Mouse (Mus musculus): ENCODE measurements at regions not wholly inside any gene's neighbourhood (a gene's known extent, or its start where the extent isn't known, plus 50 kb on each side); places are given as distances from the start of the nearest gene placed in this dataset.

DNA sequence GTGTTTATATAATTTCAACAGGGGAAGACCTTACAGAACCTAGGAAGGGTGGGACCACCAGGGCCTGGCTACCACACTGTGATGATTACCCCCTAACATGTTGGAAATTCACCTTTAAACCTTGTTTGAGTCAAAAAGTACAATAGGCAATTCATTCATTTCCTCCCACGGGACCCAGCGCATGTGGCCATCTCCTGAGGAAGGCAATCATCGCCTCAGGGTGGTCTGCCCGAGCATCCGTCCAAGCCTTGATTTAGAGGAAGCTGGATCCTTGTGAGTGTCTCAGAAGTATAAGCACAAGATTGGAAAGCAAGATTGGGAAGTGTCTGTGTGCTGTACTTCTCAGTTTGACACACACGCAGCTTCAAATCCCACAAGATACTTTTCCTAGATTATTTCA, 360.9 kb upstream of the Actbl2 start:
- Histone ChIP-seq H3K27ac (ENCODE audit: low read depth, low read length) (no peak overlapping the region), H3K36me3 (ENCODE audit: control insufficient read depth, insufficient read depth, low read length) (no peaks in the 10 kb centered on the region), H3K9ac (ENCODE audit: low read length) (no peak overlapping the region), H3K4me2 (no peak overlapping the region), H3K4me1 (ENCODE audit: control insufficient read depth, insufficient read depth, low read length) (peaks cover 3% of the 10 kb centered on the region; the same call in 1 of the 2 replicates), H3K4me3 (ENCODE audit: low read depth, low read length) (no peak overlapping the region), H3K27me3 (ENCODE audit: control insufficient read depth, insufficient read depth, low read length) (no peaks in the 10 kb centered on the region), H3K9me3 (ENCODE audit: control insufficient read depth, low read length) (no peaks in the 10 kb centered on the region)
- ATAC-seq (ENCODE audit: low FRiP score) (no peak), DNase-seq (ENCODE audit: low spot score, missing footprints) (no peak)
- WGBS: 85% methylated on average over 6 of the region's 6 CpGs

DNA sequence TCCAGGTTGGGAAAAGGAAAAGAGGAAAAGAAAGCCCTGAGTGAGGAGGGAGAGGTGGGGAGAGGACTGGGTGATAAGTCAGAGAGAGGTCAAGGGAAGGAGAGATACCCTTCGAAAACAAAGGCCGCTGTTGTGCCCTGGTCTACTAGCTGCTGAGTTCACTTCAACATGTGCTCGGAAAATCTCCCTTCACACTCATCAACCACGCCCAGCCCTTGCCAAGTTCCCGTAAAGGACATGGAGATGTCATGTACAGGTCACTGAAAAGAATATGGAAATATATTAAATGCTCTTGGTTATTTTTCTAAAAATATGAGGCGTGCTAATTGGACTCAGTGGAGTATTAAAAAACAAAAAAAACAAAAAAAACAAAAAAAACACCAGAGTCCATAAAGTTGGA, 359.5 kb upstream of the Actbl2 start:
- no peak overlapping the region for H3K4me3 ChIP-seq (ENCODE audit: low read depth, low read length)
- H3K36me3 ChIP-seq (ENCODE audit: control insufficient read depth, insufficient read depth, low read length): no peaks in the 10 kb centered on the region
- no peaks in the 10 kb centered on the region for H3K27me3 ChIP-seq (ENCODE audit: control insufficient read depth, insufficient read depth, low read length)
- H3K27ac ChIP-seq (ENCODE audit: low read depth, low read length): no peak overlapping the region
- peaks cover 3% of the 10 kb centered on the region; the same call in 1 of the 2 replicates for H3K4me1 ChIP-seq (ENCODE audit: control insufficient read depth, insufficient read depth, low read length)
- no peak for DNase-seq (ENCODE audit: low spot score, missing footprints)
- no peak for ATAC-seq (ENCODE audit: low FRiP score)
- 90% methylated on average over 6 of the region's 6 CpGs for WGBS
- H3K9ac ChIP-seq (ENCODE audit: low read length): no peak overlapping the region
- H3K4me2 ChIP-seq: no peak overlapping the region
- H3K9me3 ChIP-seq (ENCODE audit: control insufficient read depth, low read length): no peaks in the 10 kb centered on the region

DNA sequence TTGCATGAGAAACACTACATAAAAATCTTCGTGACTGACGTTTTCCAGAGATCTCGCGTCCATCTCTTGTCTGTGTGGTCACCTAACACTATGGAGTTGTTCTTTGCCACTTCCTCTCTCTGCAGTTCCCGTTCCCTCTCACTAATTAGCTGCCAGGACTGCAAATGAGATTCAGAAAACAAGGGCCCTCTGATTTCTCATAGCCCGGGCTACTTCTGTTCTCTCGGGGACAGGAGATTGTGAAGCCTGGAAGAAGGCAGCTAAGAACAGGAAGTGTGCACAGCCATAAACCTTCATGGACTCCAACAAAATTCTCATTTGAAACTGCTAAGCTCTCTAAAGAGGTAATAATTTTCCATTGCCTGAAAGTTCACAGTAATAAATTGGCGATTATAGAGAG, 358.9 kb upstream of the Actbl2 start:
- WGBS: 84% methylated on average over 8 of the region's 8 CpGs
- Histone ChIP-seq H3K4me2 (no peak overlapping the region), H3K27me3 (ENCODE audit: control insufficient read depth, insufficient read depth, low read length) (no peaks in the 10 kb centered on the region), H3K9me3 (ENCODE audit: control insufficient read depth, low read length) (no peaks in the 10 kb centered on the region), H3K4me3 (ENCODE audit: low read depth, low read length) (no peak overlapping the region), H3K4me1 (ENCODE audit: control insufficient read depth, insufficient read depth, low read length) (peaks cover 3% of the 10 kb centered on the region; the same call in 1 of the 2 replicates), H3K36me3 (ENCODE audit: control insufficient read depth, insufficient read depth, low read length) (no peaks in the 10 kb centered on the region), H3K27ac (ENCODE audit: low read depth, low read length) (no peak overlapping the region), H3K9ac (ENCODE audit: low read length) (no peak overlapping the region)
- no peak for DNase-seq (ENCODE audit: low spot score, missing footprints)
- no peak for ATAC-seq (ENCODE audit: low FRiP score)

DNA sequence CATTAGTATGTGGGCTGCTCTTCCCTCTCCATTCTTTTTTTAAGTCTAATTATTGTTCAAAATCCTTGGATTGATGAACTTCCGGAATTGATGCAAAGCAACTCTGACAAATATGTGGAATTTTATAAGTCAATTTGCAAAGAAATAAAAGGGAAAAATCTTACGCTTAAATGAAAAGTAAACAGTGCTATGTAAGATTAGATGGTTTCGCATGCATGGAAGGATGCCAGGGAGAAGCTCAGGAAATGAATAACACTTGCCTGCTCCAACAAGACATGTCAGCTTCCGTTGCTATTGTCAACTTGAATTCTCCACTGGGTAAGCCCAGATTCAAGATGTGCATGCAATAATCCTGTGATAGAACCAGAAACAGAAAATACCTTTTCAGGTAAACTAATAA, 357.2 kb upstream of the Actbl2 start:
- H3K9me3 ChIP-seq (ENCODE audit: control insufficient read depth, low read length): no peaks in the 10 kb centered on the region
- no peak for ATAC-seq (ENCODE audit: low FRiP score)
- no peak overlapping the region for H3K4me2 ChIP-seq
- H3K36me3 ChIP-seq (ENCODE audit: control insufficient read depth, insufficient read depth, low read length): no peaks in the 10 kb centered on the region
- 74% methylated on average over 4 of the region's 4 CpGs for WGBS
- peaks cover 3% of the 10 kb centered on the region; the same call in 1 of the 2 replicates for H3K4me1 ChIP-seq (ENCODE audit: control insufficient read depth, insufficient read depth, low read length)
- H3K4me3 ChIP-seq (ENCODE audit: low read depth, low read length): no peak overlapping the region
- no peak for DNase-seq (ENCODE audit: low spot score, missing footprints)
- no peak overlapping the region for H3K27ac ChIP-seq (ENCODE audit: low read depth, low read length)
- H3K27me3 ChIP-seq (ENCODE audit: control insufficient read depth, insufficient read depth, low read length): no peaks in the 10 kb centered on the region
- no peak overlapping the region for H3K9ac ChIP-seq (ENCODE audit: low read length)

DNA sequence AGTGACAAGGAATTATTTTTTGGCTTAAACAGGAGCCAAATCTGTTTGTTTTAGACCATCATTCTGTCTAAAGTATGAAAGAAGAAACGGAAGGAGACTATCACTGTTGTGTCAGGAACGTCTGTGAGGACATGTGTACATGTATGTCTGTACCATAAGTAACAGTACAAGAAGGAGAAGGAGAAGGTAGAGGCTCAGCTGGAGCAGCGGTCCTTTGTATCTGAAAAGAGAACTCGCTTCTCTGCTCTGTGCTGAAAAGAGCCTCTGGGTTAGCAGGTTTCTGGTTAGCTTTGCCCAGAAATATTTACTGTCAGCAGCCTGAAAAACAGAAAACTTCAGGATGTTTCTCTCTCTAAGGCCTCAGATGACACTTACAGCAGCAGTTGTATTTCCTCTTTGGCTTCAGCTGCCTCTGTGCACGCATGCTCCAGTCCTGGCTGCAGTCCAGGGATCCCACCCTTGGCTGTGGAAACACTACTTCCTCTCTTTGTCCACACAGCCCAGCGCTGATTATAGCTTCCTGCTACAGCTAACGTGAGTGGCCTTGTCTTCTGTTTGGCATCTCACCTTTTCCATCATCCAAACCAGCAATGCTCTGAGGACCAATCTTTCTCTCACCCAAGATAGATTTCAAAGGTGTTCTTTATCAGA, 351.7 kb upstream of the Actbl2 start:
- Histone ChIP-seq H3K4me3 (ENCODE audit: low read depth, low read length) (no peak overlapping the region), H3K36me3 (ENCODE audit: control insufficient read depth, insufficient read depth, low read length) (no peaks in the 10 kb centered on the region), H3K9me3 (ENCODE audit: control insufficient read depth, low read length) (no peaks in the 10 kb centered on the region), H3K4me2 (no peak overlapping the region), H3K4me1 (ENCODE audit: control insufficient read depth, insufficient read depth, low read length) (no peaks in the 10 kb centered on the region; the same call in 1 of the 2 replicates), H3K27ac (ENCODE audit: low read depth, low read length) (no peak overlapping the region), H3K9ac (ENCODE audit: low read length) (no peak overlapping the region), H3K27me3 (ENCODE audit: control insufficient read depth, insufficient read depth, low read length) (no peaks in the 10 kb centered on the region)
- ATAC-seq (ENCODE audit: low FRiP score) (no peak), DNase-seq (ENCODE audit: low spot score, missing footprints) (no peak)
- 87% methylated on average over 7 of the region's 7 CpGs for WGBS

DNA sequence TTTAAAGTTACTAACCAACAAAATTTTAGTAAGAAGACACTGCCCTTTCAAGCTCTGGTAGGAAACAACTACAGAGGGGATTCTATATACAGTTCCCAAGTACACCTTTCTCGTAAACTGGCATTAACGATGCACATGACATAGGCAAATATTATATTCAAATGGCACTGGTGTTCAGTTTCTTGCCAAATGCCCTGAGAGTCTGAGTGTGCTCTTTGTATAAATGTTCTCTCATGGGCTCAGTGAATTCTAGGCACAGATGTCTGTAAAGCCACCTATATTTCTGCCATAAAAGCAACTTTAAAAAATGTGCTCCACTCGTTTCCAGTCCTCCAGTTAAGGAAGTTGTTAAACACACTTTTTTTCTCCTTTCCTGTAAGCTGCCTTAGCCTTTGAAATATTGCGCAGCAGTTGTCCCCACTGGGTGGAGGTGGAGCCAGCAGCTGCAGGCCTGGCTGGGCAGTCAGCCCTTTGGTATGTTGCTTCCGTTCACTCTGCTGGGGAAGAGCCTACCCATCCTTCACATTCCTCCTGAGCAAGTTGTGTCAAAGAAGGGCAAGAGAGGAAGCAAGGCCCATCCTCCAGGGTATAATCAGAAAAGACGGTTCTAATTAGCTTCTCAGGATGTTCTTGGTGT, 347.4 kb upstream of the Actbl2 start:
- no peak for ATAC-seq (ENCODE audit: low FRiP score)
- no peaks in the 10 kb centered on the region for H3K27me3 ChIP-seq (ENCODE audit: control insufficient read depth, insufficient read depth, low read length)

DNA sequence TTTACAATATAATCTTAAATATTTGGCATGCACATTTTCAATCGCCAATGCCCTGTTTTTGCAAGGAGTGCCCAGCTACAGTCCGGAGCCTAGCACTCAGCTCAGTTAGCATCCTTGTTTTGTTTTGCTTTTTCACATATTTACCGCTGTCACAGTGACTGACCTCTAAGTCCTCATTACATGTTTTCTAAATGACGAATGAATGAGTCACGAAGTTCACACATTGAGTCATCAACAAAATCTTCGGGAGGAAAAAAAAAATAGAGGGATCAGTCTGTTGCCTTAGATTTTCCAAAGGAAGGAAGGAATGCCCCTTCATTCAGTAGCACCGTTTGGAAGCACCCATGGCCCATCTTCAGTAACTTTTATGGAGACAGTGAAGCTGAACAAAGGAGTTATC, 342.9 kb upstream of the Actbl2 start:
- H3K4me2 ChIP-seq: no peak overlapping the region
- H3K27ac ChIP-seq (ENCODE audit: low read depth, low read length): no peak overlapping the region
- ATAC-seq (ENCODE audit: low FRiP score) (no peak), DNase-seq (ENCODE audit: low spot score, missing footprints) (no peak)
- H3K9me3 ChIP-seq (ENCODE audit: control insufficient read depth, low read length): no peaks in the 10 kb centered on the region
- no peaks in the 10 kb centered on the region for H3K4me1 ChIP-seq (ENCODE audit: control insufficient read depth, insufficient read depth, low read length)
- H3K27me3 ChIP-seq (ENCODE audit: control insufficient read depth, insufficient read depth, low read length): no peaks in the 10 kb centered on the region
- WGBS: 87% methylated on average over 7 of the region's 7 CpGs
- no peaks in the 10 kb centered on the region for H3K36me3 ChIP-seq (ENCODE audit: control insufficient read depth, insufficient read depth, low read length)
- no peak overlapping the region for H3K4me3 ChIP-seq (ENCODE audit: low read depth, low read length)
- H3K9ac ChIP-seq (ENCODE audit: low read length): no peak overlapping the region

More for the DNA sequence above, 347.4 kb upstream of the Actbl2 start:
- no peak overlapping the region for H3K27ac ChIP-seq (ENCODE audit: low read depth, low read length)
- no peaks in the 10 kb centered on the region for H3K4me1 ChIP-seq (ENCODE audit: control insufficient read depth, insufficient read depth, low read length)
- WGBS: 67% methylated on average over 6 of the region's 6 CpGs
- H3K4me3 ChIP-seq (ENCODE audit: low read depth, low read length): no peak overlapping the region
- H3K9me3 ChIP-seq (ENCODE audit: control insufficient read depth, low read length): no peaks in the 10 kb centered on the region
- H3K4me2 ChIP-seq: no peak overlapping the region
- DNase-seq (ENCODE audit: low spot score, missing footprints): no peak
- no peaks in the 10 kb centered on the region for H3K36me3 ChIP-seq (ENCODE audit: control insufficient read depth, insufficient read depth, low read length)
- H3K9ac ChIP-seq (ENCODE audit: low read length): no peak overlapping the region

DNA sequence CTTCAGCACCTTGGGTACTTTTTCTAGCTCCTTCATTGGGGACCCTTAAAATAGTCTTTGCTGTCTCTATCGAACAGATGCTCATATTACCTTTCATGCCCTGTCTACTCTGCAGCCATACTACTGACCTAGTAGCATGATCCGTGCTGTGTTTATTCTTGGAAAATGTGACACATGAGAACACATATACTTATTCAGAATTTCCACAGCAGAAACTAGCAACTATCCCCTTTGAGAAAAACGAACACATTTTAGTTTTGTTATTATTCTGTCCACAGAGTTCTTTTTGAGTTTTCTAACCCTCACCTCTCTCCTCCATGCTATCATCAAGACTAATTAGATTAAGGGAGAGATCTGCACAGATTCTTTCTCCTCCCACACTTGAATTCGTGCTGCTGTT, 341.6 kb upstream of the Actbl2 start:
- Histone ChIP-seq H3K4me3 (ENCODE audit: low read depth, low read length) (no peak overlapping the region), H3K9me3 (ENCODE audit: control insufficient read depth, low read length) (no peaks in the 10 kb centered on the region), H3K27me3 (ENCODE audit: control insufficient read depth, insufficient read depth, low read length) (no peaks in the 10 kb centered on the region), H3K4me1 (ENCODE audit: control insufficient read depth, insufficient read depth, low read length) (no peaks in the 10 kb centered on the region), H3K9ac (ENCODE audit: low read length) (no peak overlapping the region), H3K4me2 (no peak overlapping the region), H3K27ac (ENCODE audit: low read depth, low read length) (no peak overlapping the region), H3K36me3 (ENCODE audit: control insufficient read depth, insufficient read depth, low read length) (no peaks in the 10 kb centered on the region)
- no peak for ATAC-seq (ENCODE audit: low FRiP score)
- WGBS: 81% methylated on average over 4 of the region's 4 CpGs
- DNase-seq (ENCODE audit: low spot score, missing footprints): no peak

DNA sequence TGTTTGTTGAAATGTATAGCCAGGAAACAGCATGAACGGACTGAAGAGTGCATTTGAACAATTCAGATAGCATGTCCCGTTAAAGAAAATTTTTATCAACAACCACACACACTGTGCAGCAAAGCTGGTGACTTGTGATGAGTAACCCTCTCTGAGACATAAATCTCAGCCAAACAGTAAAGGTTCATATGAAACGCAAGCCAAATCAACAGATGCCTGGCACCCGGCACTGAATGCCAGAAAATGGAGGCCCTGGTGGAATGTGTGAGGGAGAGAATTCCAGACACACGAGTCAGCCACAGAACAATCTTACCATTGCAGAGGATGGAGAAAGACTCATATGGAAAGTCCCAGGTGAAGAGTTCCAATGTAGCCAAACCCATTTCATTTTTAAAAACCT, 341.1 kb upstream of the Actbl2 start:
- 88% methylated on average over 5 of the region's 5 CpGs for WGBS
- H3K4me3 ChIP-seq (ENCODE audit: low read depth, low read length): no peak overlapping the region
- no peaks in the 10 kb centered on the region for H3K36me3 ChIP-seq (ENCODE audit: control insufficient read depth, insufficient read depth, low read length)
- no peak overlapping the region for H3K9ac ChIP-seq (ENCODE audit: low read length)
- no peaks in the 10 kb centered on the region for H3K4me1 ChIP-seq (ENCODE audit: control insufficient read depth, insufficient read depth, low read length)
- H3K9me3 ChIP-seq (ENCODE audit: control insufficient read depth, low read length): no peaks in the 10 kb centered on the region
- no peak overlapping the region for H3K4me2 ChIP-seq
- H3K27me3 ChIP-seq (ENCODE audit: control insufficient read depth, insufficient read depth, low read length): no peaks in the 10 kb centered on the region
- ATAC-seq (ENCODE audit: low FRiP score): no peak
- H3K27ac ChIP-seq (ENCODE audit: low read depth, low read length): no peak overlapping the region
- no peak for DNase-seq (ENCODE audit: low spot score, missing footprints)

All from midbrain, embryonic 11.5 days (tissue).